Mouse (Mus musculus): ENCODE data around the gene Panx1.

GRCm38 (mm10) chr9:14965368-14965767 lies 79.9 kb downstream of the Panx1 start:
- TF ChIP-seq MAX (IDR thresholded peaks at IDR 0.05; ENCODE audit: low read length) (no peak), CTCF (IDR thresholded peaks at IDR 0.05 in 2 of 3, conservative IDR thresholded peaks at IDR 0.05 in 1 of 3; ENCODE audit: control insufficient read depth in 1 of 3, insufficient read depth in 1 of 3, low read depth in 2 of 3, low read length in 3 of 3, poor library complexity in 1 of 3, severe bottlenecking in 1 of 3) (no peak), MAFK (IDR thresholded peaks at IDR 0.05; ENCODE audit: borderline replicate concordance, low read depth, low read length) (no peak), ZC3H11A (IDR thresholded peaks at IDR 0.05; ENCODE audit: low read depth, low read length) (no peak), RCOR1 (IDR thresholded peaks at IDR 0.05; ENCODE audit: low read depth, low read length) (no peak)
